Mouse (Mus musculus) forebrain, embryonic 12.5 days (tissue): ENCODE data around the gene Ralgps1. TPM values are rescaled to one million over a fixed set of nuclear protein-coding genes. Genes with fewer than 3 reads are reported as not detected.
A peak's percentile ranks its signal among the peaks of the same experiment; 100 is the strongest.

Experiments
- ATAC-seq: fragments of 200-750 bp; cut with Nextera tagmentation; 2 replicates; pipeline ENCODE4 v1.8.0; 2017; ENCODE audit warnings: moderate TSS enrichment; ENCODE audit not compliant: low FRiP score
- H3K27ac ChIP-seq: fragments of 300-500 bp; sonication (generic); 2 replicates; pipeline ENCODE4 v1.5.1; 2016; ENCODE audit warnings: mild to moderate bottlenecking
- H3K27me3 ChIP-seq: fragments of 300-500 bp; sonication (generic); 2 replicates; pipeline ENCODE4 v1.6.1; 2016; ENCODE audit warnings: mild to moderate bottlenecking
- H3K36me3 ChIP-seq: fragments of 300-500 bp; sonication (generic); replicated peaks from 2 replicates; pipeline ENCODE4 v1.6.1; 2016; ENCODE audit warnings: mild to moderate bottlenecking
- H3K4me1 ChIP-seq: fragments of 300-500 bp; sonication (generic); 2 replicates; pipeline ENCODE4 v1.6.1; 2016
- H3K4me2 ChIP-seq: fragments of 300-500 bp; sonication (generic); 2 replicates; pipeline ENCODE4 v1.6.1; 2016; ENCODE audit warnings: mild to moderate bottlenecking, moderate library complexity
- H3K4me3 ChIP-seq: fragments of 300-500 bp; sonication (generic); replicated peaks from 2 replicates; pipeline ENCODE4 v1.5.1; 2016; ENCODE audit warnings: mild to moderate bottlenecking
- H3K9ac ChIP-seq: fragments of 300-500 bp; sonication (generic); 2 replicates; pipeline ENCODE4 v1.6.1; 2016; ENCODE audit warnings: mild to moderate bottlenecking
- H3K9me3 ChIP-seq: fragments of 300-500 bp; sonication (generic); 2 replicates; pipeline ENCODE4 v1.6.1; 2016
- whole genome bisulfite sequencing: fragments of 180-500 bp; shearing (Covaris S2); methylation state at CpG from one replicate; pipeline ENCODE4 v1.1.7; 2016; 5-methylcytosine and 5-hydroxymethylcytosine counted together
- polyA plus RNA-seq: library from polyadenylated mRNA; unstranded; fragments of >200 nt; fragmentation: Nextera tagmentation; extraction: Ambion mirVana; gene quantifications from 2 replicates; pipeline ENCODE4 v1.2.1, GENCODE M21; 2016

Ralgps1 gene
- polyA plus RNA-seq, 1 experiment from 2014 or later = 23.8 TPM

DNA sequence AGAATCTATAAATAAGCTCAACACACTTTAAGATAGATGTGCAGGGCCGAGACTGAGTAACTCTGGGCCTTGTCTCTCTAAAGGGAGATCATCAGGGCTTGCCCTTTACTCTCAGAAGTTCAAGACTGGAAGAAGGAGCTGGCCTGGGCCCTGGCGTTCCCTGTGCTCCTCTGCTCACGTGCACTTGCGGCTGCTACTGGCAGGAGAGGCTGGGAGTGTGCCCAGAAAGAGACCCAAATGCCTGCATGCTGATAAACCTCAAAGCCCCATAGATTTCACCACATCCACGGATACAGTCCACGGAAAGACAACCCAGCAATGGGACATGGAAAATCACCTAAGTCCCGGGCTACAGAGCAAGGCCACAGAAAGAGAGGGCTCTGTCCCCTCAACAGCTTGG is 184.8 kb downstream of the Ralgps1 start:
- Histone ChIP-seq H3K36me3 (no peaks in the 10 kb centered on the region), H3K27ac (no peak overlapping the region), H3K9ac (no peak overlapping the region), H3K4me1 (peaks cover 5% of the 10 kb centered on the region), H3K27me3 (no peaks in the 10 kb centered on the region), H3K4me2 (no peak overlapping the region), H3K9me3 (no peaks in the 10 kb centered on the region), H3K4me3 (no peak overlapping the region)
- no peak for ATAC-seq
- 85% methylated on average over 7 of the region's 7 CpGs for WGBS

DNA sequence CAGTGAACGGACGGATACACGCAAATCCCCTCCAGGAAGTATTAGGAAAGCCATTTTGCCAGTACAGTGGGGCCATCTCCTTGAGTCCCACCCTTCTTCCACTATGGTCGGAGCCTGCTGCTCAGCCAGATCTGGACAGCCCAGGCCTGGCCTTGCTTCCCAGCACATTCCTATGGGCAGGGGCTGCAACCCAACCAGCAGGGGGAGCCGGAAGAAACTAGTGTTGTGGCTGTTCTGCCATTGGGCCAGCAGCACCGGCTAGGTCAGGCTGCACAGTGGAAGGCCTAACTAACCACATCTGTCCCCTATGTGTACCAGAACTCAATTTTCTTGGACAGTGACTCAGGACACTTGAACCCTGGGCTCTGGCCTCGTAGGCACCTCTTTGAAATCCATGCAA is 186.0 kb downstream of the Ralgps1 start:
- Histone ChIP-seq H3K4me3 (no peak overlapping the region), H3K9ac (no peak overlapping the region), H3K4me2 (no peak overlapping the region), H3K9me3 (no peaks in the 10 kb centered on the region), H3K4me1 (peaks cover 6% of the 10 kb centered on the region), H3K27me3 (no peaks in the 10 kb centered on the region), H3K27ac (no peak overlapping the region), H3K36me3 (no peaks in the 10 kb centered on the region)
- WGBS = 79% methylated on average over 7 of the region's 7 CpGs
- ATAC-seq = no peak

DNA sequence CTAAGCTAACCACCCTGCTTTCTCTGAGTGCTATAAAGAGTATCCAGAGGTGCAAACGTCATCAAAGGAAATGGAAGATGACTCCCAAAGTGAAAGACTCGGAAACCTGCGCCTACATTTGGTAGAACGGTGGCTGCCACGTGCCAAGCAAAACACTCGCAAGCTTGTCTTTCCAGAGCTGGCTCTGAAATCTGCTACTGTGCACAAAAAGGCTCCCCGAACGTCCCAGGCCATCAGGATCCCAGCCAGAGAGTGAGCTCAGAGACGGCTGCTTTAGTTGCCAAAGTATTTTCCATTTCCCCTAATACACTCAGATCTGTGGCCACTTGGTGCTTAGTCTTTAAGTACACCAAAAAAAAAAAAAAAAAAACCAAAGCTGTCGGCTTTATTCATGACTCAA is 186.6 kb downstream of the Ralgps1 start:
- no peak overlapping the region for H3K4me3 ChIP-seq
- no peak overlapping the region for H3K4me2 ChIP-seq
- H3K9me3 ChIP-seq = no peaks in the 10 kb centered on the region
- ATAC-seq = no peak
- peaks cover 8% of the 10 kb centered on the region for H3K4me1 ChIP-seq
- no peak overlapping the region for H3K9ac ChIP-seq
- 87% methylated on average over 10 of the region's 10 CpGs for WGBS
- H3K27me3 ChIP-seq = no peaks in the 10 kb centered on the region
- no peaks in the 10 kb centered on the region for H3K36me3 ChIP-seq
- no peak overlapping the region for H3K27ac ChIP-seq

DNA sequence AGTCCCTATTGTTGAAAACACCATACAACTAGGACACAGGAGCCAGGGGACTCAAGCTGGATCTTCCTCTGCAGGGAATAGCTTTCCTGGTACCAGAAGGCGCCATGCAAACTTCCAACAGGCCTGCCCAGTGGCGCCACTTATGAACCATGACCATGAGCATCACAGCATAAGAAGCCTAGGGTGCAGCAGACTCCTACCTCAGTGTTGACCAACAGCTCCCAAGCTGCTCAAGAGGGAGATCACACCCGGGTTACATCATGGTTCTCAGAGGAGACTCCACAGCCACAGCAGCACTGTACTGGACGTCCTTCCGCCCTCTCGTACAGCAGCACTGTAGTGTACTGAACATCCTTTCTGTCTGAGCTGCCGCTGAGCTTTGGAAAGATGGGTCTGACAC is 188.0 kb downstream of the Ralgps1 start:
- no peak for ATAC-seq
- no peaks in the 10 kb centered on the region for H3K27me3 ChIP-seq
- 92% methylated on average over 7 of the region's 7 CpGs for WGBS
- peaks cover 21% of the 10 kb centered on the region for H3K4me1 ChIP-seq
- no peak overlapping the region for H3K27ac ChIP-seq
- no peaks in the 10 kb centered on the region for H3K36me3 ChIP-seq
- H3K9me3 ChIP-seq = no peaks in the 10 kb centered on the region
- no peak overlapping the region for H3K4me3 ChIP-seq
- no peak overlapping the region for H3K9ac ChIP-seq
- H3K4me2 ChIP-seq = no peak overlapping the region

DNA sequence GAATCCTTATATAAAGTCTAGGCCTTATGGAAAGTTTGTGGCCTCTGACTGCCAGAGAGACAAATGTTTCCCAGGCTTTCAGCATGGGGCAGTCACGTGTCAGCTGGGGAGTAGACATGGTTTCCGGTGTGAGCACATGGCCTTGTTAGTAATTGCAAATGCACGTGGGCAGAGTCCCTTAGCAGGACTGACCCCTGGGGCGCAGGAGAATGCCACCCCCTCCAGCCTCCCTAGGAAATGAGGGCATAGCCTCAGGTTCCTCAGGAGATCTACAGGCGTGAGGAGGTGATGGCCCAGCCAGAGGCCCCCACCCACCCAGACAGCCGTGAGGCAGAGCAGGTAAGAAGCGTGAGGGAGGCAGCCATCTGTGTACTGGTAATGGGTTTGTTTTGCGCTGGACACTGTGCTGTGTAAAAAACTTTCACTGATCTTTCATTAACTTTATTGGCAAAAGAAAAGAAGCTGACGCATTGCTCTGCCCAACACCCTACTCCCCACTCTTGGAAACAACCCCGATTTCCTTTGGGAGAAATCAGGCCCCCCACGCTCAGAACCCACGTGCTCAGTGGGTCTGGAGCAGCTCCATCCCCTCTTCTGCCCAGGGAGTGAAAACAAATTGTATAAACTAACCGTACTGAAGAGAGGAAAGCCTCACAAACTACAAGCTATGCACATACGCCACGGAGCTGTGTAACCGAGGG is 191.2 kb downstream of the Ralgps1 start:
- H3K4me2 ChIP-seq = no peak overlapping the region
- no peak overlapping the region for H3K9ac ChIP-seq
- no peak overlapping the region for H3K4me3 ChIP-seq
- ATAC-seq = 0 out of 2 replicates have a peak, but pooled peaks have one; percentile 9
- H3K27ac ChIP-seq = no peak overlapping the region
- no peaks in the 10 kb centered on the region for H3K27me3 ChIP-seq
- 55% methylated on average over 16 of the region's 16 CpGs for WGBS
- H3K9me3 ChIP-seq = no peaks in the 10 kb centered on the region
- no peaks in the 10 kb centered on the region for H3K36me3 ChIP-seq
- peaks cover 33% of the 10 kb centered on the region for H3K4me1 ChIP-seq

DNA sequence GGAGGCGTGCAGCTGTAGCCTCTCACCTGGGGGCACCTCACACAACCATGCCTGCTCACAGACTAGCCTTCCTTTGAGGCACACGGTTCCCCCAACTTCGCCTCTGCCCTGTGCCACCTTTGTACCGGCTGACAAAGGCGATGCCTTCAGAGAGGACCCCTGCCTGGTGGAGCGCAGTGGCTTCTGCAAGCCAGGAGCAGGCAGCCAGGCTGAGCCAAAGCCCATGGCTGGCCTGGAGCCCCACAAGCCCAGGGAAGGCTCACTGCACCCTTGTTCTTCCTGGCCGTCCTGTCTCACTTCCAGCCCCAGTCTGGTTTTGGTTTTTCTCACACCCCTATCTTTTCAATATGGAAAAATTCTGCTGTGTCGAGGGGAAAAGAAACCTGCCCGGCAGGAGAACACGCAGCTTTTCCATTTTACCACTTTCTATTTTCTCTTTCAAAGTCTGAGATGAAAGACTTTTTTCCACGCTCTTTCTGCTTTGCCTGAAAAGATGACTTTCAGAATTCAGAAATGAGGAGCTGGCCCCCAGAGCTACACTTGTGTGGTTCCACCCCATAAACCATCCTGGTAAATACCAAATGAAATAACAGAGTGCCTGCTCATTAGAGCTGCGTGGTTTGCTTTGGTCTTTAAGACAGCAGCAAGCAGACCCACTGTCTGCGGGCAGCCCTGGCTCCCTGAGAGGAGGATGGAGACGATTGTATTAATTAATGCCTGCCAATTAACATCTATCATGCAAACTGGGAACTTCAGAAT is 191.9 kb downstream of the Ralgps1 start:
- H3K27me3 ChIP-seq = no peaks in the 10 kb centered on the region
- 40% methylated on average over 14 of the region's 14 CpGs for WGBS
- H3K9ac ChIP-seq = no peak overlapping the region
- peak overlapping the region; percentile 42; the same call in 1 of the 2 replicates for H3K27ac ChIP-seq
- no peaks in the 10 kb centered on the region for H3K9me3 ChIP-seq
- no peak overlapping the region for H3K4me3 ChIP-seq
- ATAC-seq = no peak
- H3K4me1 ChIP-seq = peaks cover 33% of the 10 kb centered on the region
- no peak overlapping the region for H3K4me2 ChIP-seq
- no peaks in the 10 kb centered on the region for H3K36me3 ChIP-seq

DNA sequence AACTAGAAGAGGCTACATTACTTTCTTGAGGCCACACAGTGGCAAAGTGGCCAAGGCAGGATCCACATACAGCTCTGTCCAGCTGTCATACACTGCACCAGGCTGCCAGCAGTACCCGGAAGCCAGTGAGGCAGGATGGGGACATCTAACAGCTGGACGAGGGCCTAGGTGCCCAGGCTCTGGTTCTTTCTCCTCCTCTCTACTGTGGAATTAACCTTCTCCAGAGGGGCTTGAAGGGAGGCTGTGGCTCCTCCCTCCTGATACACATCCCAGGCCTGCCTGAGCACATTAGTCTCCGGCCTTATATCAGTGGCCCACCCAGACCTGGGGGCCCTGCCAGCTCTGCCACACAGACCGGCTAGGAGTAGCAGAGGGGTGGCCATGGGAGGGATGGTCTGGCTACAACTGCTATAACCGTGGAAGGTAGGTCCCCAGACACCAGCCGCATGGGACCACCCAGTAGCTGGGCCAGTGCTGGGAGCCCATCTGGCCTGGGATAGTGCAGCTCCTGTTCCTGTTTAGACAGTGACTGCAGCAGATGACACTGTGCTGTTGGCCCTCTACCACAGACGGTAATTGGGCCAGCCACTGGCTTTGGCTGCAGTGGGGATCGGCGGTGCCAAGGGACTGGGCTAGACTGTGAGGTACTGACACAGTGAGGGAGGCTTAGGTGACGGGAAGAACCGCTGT is 192.9 kb downstream of the Ralgps1 start:
- no peak overlapping the region for H3K4me3 ChIP-seq
- 73% methylated on average over 11 of the region's 11 CpGs for WGBS
- H3K9ac ChIP-seq = no peak overlapping the region
- no peaks in the 10 kb centered on the region; the same call in 1 of the 2 replicates for H3K27me3 ChIP-seq
- no peak for ATAC-seq
- H3K9me3 ChIP-seq = no peaks in the 10 kb centered on the region
- H3K36me3 ChIP-seq = peaks cover 7% of the 10 kb centered on the region
- H3K27ac ChIP-seq = no peak overlapping the region
- H3K4me1 ChIP-seq = peaks cover 33% of the 10 kb centered on the region
- H3K4me2 ChIP-seq = no peak overlapping the region

DNA sequence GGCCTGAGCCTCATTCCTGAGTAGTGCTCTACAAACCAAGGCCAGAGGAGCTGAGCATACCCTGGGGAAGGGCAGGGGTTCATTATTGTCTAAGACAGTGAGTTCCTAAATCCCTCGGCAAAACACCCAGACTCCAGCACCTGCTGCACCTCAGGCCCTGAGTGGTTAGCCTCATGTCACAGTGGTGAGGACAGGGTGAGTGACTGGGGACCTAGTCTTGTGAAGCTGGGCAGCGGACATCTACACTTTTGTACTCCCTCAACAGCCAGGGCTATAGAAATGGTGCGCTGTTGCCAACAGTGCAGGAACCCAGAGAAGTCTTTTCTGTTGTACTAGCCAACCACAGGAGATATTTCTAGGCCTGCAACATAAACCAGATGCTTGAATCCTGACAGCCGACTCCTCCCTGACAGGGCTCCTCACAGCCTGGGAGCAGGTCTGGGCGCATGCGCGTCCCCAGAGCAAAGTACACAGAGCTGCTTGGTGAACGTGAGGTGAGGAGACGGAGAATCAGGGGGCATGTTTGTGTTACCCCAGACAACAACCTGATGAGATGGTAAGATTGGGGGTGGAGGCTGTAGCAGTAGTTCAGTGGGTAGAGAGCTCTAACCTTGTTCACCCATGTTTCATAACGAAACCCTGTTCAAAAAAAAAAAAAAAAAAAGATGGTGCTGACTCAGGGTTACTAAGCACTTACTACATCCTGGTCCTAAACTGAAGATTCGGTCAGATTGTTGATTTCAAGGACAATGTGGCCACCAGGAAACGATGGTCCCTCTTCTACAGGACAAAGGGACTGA is 193.6 kb downstream of the Ralgps1 start:
- H3K4me3 ChIP-seq = no peak overlapping the region
- no peaks in the 10 kb centered on the region for H3K9me3 ChIP-seq
- no peak for ATAC-seq
- H3K4me2 ChIP-seq = no peak overlapping the region
- H3K4me1 ChIP-seq = peaks cover 33% of the 10 kb centered on the region
- H3K27me3 ChIP-seq = no peaks in the 10 kb centered on the region; the same call in 1 of the 2 replicates
- 90% methylated on average over 12 of the region's 12 CpGs for WGBS
- H3K36me3 ChIP-seq = peaks cover 14% of the 10 kb centered on the region
- no peak overlapping the region for H3K9ac ChIP-seq
- no peak overlapping the region for H3K27ac ChIP-seq

DNA sequence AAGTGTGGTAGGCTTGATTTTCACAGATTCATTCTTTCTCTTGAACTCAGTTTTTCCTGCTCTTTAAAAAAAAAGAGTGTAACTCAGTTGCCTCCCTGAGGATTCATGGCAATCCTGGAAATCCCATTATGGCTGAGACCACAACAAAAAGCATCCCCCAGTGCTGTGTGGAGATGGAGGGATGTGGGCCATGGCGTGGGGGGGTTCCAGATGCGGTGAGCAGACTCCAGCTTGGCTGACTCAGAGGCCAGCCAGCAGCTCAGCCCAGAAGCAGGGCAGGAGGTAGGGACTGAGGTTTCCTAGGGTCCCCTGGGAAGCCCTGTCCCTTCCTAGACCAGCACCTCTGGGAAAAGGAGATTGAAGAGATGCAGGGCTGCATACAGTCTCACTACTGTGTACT is 194.4 kb downstream of the Ralgps1 start:
- no peak overlapping the region for H3K9ac ChIP-seq
- WGBS = 64% methylated on average over 2 of the region's 2 CpGs
- no peak overlapping the region for H3K27ac ChIP-seq
- no peak overlapping the region for H3K4me3 ChIP-seq
- no peak for ATAC-seq
- no peaks in the 10 kb centered on the region for H3K9me3 ChIP-seq
- H3K4me1 ChIP-seq = peaks cover 33% of the 10 kb centered on the region
- no peaks in the 10 kb centered on the region; the same call in 1 of the 2 replicates for H3K27me3 ChIP-seq
- peaks cover 15% of the 10 kb centered on the region for H3K36me3 ChIP-seq
- H3K4me2 ChIP-seq = no peak overlapping the region

DNA sequence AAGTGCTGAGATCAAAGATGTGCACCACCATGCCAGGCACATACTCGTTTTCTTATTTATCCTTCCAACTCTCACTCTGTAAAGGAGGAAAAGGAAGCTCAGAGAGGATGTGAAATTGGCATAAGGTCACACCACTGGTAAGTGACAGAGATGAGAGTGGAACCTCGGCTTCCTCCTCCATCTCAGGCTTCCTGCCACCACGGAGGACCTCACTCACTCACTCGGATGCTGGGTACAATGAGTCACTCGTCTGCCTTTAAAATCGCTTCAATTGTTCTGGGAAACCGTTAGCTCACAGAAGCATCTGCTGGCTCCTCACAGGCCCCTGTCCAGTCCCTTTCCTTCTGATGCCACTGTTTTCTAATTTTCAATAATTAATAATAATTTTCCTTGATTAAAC is 194.8 kb downstream of the Ralgps1 start:
- peaks cover 33% of the 10 kb centered on the region for H3K4me1 ChIP-seq
- no peaks in the 10 kb centered on the region for H3K9me3 ChIP-seq
- H3K27me3 ChIP-seq = no peaks in the 10 kb centered on the region; the same call in 1 of the 2 replicates
- no peak for ATAC-seq
- H3K27ac ChIP-seq = no peak overlapping the region
- 54% methylated on average over 7 of the region's 7 CpGs for WGBS
- H3K9ac ChIP-seq = no peak overlapping the region
- H3K4me3 ChIP-seq = no peak overlapping the region
- no peak overlapping the region for H3K4me2 ChIP-seq
- H3K36me3 ChIP-seq = peaks cover 15% of the 10 kb centered on the region

DNA sequence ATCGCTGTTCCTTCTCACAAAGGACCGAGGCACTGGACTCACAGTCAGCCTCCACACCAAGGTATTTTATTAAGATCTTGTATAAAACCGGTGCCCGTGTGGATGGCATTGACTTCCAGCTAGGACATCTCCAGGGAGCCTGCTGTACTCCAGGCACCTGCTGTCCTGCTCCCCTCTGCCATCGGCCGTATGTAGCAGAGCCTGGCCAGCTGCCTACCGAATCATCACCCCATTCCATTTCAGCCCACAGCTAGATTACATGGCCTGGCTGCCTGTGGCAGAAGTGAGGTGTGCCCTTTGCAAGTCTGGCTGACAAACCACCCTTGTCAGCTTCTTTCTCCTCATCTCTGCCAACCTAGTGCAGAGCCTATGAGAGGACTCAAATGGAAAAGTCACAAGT is 197.6 kb downstream of the Ralgps1 start:
- Histone ChIP-seq H3K27me3 (peaks cover 8% of the 10 kb centered on the region; the same call in 1 of the 2 replicates), H3K36me3 (peaks cover 21% of the 10 kb centered on the region), H3K4me2 (no peak overlapping the region), H3K27ac (no peak overlapping the region), H3K9me3 (no peaks in the 10 kb centered on the region), H3K4me1 (peaks cover 26% of the 10 kb centered on the region), H3K4me3 (no peak overlapping the region), H3K9ac (no peak overlapping the region)
- 95% methylated on average over 7 of the region's 7 CpGs for WGBS
- no peak for ATAC-seq

DNA sequence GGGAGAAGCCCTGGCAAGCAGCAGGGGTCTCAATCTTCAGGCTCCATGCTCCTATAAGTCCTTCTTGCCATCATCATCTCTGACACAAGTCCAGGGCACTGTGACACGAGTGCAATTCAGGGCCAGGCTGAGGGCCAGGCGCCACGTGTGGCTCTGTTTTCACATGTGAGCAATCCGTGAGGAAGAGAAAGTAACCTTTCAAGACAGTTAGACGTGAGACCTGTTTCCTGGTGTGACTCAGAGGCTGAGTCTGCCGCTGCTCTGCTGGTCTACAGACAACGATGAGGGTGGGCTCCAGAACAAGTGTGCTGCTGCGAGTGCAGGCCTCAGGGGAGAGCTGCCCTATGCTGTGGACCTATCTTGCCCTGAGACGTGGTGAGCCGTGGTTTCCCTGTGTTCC is 198.2 kb downstream of the Ralgps1 start:
- Histone ChIP-seq H3K4me1 (peaks cover 21% of the 10 kb centered on the region), H3K4me3 (no peak overlapping the region), H3K27me3 (peaks cover 8% of the 10 kb centered on the region; the same call in 1 of the 2 replicates), H3K9me3 (no peaks in the 10 kb centered on the region), H3K4me2 (no peak overlapping the region), H3K36me3 (peaks cover 27% of the 10 kb centered on the region), H3K9ac (no peak overlapping the region), H3K27ac (no peak overlapping the region)
- WGBS = 88% methylated on average over 10 of the region's 10 CpGs
- ATAC-seq = no peak
